Mouse (Mus musculus): ENCODE measurements around the gene Gdf11.

Gene Gdf11

DNA sequence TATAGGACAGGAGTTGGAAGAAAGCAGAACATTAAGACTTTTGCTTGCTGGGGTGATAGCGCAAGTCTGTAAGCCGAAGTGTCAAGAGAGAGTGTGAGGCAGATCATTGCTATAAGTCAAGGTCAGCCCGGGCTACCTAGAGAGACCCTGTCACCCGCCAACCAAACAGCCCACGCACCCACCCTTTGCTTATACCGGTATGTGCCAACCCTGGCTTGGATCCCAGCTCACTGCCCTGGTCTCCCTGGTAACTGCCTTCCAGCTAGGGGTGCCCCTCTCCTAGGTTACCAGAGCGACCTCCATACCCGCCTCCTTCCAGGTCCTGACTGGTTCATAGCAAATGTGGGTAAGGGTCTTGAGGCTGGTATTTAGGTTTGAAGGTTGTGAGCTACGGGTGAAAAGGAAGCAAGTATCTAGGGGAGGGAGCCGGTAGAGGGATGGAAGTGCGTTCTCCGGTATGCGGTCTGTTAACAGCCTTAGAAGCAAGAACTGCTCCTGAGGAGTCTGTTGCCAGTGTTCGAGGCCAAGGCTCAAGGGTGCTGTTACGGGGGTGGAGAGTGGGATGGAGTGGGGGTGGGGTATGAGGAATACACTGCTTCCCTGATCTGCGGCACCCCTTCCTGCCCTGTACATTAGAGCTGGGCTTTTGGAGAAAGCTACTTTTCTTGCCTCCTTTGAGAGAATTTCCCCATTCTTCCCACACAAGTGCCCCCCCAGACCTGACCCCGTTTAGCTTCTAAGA is 4.6 kb upstream of the Gdf11 start:
- no peak for DNase-seq (ENCODE audit: extremely low read depth, low read depth)

DNA sequence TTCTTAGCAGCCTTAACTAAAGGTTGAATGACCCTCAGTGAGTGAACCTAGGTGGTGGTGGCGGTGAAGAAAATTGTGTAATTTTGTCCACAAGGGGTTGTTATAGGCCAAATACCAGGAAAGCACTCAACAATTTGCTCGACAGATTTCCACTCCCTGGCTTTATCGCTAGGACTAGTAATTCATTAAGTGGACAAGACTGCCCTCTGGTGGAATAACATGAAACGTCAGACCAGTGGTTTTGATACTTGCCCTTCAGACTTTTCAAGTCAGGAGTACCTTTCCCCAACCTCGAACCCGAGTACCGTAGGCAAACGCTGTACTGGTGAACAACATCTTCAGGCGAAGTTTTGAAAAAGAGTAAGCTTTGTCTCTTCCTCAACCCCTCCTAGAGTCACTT is 3.9 kb upstream of the Gdf11 start:
- DNase-seq (ENCODE audit: extremely low read depth, low read depth), result peak; percentile 80

DNA sequence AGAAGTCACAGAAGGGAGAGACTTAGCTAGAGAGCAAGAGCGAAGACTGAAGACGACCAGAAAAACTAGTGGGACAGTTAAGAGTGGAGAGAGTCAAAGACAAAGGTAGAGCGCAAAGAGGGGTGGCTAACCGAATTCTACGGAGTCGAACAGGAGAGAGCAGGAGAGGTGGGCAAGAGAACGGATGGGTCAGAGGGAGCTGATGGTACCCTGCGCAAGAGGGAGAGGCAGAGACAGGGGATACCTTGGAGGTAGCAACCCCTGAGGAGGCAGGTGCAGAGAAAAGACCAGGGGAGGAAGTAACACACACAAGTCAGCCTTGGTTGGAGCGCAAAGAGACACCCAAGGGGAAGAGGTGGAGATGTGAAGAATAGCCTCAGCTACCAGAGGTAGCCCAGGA is 728 bp upstream of the Gdf11 start:
- DNase-seq (ENCODE audit: extremely low read depth, low read depth), result no peak

DNA sequence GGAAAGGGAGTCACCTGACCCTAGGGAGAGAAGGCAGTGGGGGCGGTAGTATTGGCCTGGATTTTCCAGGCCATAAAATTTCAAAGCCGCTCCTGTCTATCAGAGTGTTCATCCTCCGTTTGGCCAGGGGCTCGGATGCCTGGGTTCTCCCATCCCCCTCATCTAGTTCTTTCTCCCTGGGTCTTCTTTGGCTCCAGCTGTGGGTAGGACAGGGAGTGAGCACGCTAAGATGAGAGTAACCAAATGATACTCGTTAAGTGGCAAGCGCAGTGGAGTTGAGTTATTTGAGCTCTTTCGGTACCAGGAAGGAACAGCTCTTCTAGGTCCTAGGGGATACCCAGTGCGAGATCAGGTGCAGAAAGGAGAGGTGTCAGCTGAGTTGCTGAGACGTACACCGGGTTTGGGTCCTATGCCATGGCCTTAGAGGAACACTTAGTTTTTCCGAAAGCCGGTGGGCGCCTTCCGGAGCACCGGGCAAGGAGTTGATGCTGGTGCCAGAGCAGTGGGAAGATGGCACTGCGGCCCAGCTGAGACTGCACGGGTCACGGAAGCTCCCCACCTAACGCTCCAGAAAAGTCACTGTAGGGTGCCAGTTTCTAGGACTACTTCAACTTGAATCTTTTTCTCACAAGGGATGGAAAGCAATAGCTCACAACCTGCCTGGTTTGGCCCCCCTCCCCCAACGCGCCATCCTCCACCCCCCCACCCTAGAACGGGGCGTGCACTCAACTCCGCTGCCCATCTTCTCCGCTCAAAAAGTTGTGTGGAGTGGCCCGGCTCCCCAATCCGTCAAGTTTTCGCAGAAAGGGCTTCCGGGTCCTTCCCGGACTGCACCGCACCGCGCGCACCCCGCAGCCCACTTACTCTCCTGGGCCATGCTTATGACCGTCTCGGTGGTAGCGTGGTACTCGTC is 879 bp downstream of the Gdf11 start:
- no peak for DNase-seq (ENCODE audit: extremely low read depth, low read depth)

DNA sequence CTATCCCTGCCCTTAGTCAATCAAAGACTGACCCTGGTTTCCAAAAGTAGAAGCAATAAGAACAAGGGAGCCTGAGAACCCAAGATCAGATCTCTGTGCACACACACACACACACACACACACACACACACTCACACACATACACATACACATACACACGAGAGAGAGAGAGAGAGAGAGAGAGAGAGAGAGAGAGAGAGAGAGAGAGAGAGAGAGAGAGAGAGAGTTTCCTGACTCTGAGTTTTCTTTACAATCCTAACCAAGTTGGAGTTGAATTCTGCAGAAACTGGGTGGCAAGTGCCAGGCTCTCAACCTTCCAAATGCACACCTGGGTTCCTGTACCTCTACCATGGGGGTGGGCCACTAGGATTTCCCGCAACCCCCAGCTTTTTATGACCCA is 1.7 kb downstream of the Gdf11 start:
- no peak for DNase-seq (ENCODE audit: extremely low read depth, low read depth)

DNA sequence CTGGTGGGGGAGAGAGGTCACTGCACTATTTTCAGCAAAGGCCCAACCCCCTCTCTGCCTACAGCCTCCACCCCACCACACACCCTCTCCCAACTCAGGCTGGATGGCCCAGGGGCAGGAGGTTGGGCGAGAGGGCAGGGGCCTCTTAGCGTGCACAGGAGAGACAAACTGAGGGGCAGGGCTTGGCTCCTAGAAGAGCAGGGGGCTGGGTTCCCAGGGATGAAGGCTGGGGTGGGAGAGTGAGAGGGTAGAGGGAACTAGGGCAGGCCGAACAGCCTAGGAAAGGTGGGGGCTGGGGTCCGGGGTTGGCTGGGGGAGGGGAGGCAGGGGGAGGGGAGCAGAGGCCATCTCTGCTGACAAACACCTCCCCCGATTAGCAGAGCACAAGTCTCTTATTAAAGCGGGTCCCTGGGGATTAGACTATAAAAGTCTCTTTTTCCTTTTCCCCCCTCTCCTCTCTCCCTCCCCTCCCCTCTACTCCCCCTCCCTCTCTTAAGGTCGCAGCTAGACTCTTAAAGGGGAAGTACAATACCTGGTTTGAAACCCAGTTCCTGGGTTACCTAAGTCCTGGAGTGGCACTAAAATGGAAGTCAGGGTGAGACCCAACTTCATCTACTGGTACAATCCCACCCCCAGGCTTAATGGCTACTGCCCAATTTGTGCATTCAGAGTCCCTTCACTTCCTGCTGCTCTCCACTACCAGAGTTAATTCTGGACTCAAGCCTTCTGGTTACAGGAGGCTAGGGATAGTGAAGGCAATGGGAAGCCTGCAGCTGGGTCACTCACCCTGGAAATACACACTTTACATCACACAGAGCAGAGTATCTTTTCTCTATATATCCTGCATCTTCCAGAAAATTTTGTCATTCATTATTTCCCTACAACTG is 2.3 kb downstream of the Gdf11 start:
- DNase-seq (ENCODE audit: extremely low read depth, low read depth), result no peak

DNA sequence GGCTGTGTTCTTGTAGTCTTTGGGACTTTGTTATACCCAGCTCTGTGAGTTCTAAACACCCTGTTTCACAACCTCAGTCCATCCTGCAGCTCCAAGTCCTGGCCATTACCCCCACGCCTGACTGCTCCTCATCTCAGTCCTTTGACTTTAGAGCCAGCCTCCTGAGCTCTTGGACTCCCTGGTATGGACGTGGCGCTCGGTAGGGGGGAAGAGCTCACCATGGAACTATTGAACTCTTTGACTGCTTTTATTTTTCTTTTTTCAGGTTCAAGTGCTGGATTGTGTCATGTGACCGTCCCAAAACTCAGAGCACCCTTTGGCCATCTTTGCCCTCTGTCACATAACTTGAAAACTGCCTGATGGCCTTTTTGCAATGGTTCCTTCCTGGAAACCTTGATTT is 9.5 kb downstream of the Gdf11 start:
- no peak for DNase-seq (ENCODE audit: extremely low read depth, low read depth)

DNA sequence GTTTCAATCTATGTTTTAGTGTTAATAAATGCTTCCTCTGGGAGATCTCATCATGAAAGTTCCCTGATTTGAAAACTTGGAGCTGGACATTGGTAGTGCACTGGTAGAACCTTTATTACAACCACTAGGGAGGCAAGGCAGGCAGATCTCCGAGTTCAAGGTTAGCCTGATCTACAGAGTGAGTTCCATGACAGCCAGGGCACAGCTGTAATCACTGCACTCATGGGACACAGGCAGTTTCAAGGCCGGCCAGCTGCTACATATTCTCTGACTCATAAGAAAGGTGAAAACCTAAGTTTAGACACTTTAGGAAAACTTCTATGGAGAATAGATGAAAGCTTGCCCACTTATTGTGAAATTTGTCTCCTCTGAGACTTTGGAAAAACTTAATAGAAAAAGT is 12.7 kb downstream of the Gdf11 start:
- DNase-seq (ENCODE audit: extremely low read depth, low read depth), result no peak

DNA sequence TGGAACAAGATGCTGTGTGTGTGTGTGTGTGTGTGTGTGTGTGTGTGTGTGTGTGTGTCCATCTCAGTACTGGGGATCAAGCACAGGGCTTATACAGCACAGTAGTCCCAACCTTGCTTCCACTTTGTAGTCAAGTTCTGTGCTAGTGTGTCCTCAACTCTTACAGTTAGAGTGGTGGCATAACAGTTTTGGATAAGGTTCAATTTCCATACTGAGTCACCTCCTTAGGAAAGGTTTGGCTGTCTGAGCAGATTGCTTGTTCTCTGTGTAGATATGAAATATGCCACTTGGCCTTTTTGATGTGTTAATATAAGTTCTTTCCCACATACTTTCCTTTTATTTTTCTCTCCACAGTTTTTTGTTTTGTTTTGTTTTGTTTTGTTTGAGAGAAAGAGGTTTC is 13.2 kb downstream of the Gdf11 start:
- no peak for DNase-seq (ENCODE audit: extremely low read depth, low read depth)

DNA sequence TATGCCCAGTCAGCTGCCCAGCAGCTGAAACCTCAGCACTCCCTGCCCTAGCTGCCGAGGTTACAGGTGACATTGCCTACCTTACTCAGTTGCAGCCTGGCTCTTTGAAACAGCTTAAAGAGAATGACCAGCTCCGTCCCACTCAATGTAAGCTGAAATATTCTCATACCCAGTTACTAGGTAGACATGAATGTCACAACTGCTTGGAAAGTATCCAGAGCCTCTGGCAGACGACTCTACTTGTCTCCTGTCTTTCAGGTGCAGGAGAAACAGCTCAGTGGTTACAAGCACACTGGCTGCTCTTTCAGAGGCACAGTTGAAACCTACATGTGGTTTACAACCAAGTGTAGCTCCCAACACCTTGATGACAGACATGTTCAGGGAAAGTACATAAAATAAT is 21.2 kb downstream of the Gdf11 start:
- no peak for DNase-seq (ENCODE audit: extremely low read depth, low read depth)

DNA sequence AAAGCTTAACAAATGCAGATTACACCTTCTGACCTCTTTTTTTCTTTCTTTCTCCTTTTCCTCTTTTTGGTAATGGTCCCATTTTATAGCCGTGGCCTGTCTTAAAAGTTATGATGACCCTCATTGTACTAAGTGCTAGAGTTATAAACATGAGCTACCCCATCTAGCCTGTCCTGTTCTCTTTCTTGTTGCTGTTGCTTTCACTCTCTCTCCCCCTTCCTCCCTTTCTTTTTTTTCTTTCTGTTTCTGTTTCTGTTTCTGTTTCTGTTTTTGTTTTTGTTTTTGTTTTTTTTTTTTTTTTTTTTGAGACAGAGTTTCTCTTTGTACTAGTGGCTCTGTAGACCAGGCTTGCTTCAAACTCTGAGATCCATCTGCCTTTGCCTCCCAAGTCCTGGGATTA is 25.0 kb downstream of the Gdf11 start:
- no peak for DNase-seq (ENCODE audit: extremely low read depth, low read depth)

DNA sequence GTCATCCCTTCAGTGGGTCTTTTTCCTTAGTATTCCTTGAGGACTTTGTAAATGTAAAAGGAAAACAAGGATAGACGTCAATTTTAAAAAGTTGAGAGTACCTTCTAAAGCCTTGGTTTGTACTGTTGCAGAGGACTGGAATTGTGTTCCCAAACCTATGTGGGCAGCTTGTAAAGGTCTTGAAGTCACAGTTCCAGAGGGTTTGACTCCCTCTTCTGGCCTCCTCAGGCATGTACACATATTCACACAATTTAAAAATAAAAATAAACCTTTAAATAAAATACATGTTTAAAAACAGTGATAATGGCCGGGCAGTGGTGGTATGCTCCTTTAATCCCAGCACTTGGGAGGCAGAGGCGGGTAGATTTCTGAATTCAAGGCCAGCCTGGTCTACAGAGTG is 25.5 kb downstream of the Gdf11 start:
- DNase-seq (ENCODE audit: extremely low read depth, low read depth), result no peak

DNA sequence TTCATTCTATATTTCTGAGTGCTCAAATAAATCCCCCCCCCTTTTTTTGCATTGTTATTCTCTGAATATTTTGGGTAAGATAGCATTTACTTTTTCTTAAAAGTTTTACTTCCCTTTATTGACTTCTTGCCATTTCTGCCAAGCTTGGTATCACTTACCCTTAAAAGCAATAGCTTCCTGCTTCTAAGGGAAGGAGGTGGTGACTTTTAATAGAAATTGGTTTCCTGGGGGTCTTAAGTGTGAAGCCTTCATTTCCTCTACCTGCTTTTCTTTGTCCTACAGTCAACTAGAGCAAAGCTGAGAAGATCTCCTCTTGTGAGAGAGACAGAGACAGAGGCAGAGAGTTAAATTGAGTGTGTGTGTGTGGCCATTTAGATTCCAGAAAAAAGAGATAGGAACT is 30.3 kb downstream of the Gdf11 start:
- DNase-seq (ENCODE audit: extremely low read depth, low read depth), result no peak

DNA sequence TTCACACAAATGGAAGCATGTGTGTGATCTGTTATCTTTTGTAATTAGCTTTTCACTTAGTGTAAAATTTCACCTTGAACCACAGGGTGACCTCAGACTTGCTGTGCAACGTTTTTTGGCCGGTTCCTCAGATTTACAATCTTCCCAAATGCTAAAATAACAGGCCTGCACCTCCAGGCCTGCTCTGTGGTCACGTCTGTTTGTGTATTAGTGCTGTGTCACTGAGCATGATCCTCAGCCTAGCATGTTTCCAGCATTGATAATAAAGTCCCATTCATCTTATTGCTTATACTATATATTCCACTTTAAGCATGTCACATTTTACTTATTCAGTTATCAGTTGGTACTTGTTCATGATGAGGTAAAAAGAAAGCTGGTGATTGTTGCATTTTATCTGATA is 41.2 kb downstream of the Gdf11 start:
- no peak for DNase-seq (ENCODE audit: extremely low read depth, low read depth)

DNA sequence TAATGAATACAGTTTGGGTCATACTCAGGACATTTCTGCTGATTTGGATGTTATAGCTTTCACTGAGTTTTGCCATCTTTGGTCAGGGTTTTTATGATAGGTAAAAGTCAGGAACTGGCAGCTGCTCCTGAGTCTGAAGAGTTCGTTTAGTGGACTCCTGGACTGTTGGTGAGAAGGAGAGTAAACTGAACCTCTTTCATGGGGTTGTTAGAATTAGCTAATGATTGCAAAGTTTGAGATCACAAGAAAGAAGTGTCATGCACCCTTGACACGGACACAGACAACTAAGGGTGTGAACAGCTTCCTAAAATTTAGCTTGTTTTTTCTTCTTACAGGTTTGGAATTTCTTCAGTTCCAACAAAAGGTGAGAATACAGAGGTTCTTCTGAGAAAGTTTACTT is 43.1 kb downstream of the Gdf11 start:
- no peak for DNase-seq (ENCODE audit: extremely low read depth, low read depth)

DNA sequence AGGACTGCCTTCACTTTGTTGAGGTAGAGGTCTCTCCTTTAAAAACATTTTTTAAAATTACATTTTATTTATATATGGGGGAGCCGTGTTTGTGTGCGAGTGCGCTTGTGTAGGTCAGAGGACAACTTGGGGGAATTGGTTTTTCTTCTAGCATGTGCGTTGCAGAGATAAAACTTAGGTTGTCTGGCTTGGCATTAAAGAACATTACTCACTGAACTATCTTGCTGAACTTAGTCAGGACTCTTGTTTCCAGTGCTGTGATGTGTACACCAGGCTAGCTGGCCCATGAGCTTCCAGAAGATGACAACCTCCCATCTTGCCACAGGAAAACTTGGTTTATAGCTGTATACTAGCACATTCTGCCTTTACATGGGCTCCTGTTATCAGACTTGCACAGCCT is 44.9 kb downstream of the Gdf11 start:
- no peak for DNase-seq (ENCODE audit: extremely low read depth, low read depth)

DNA sequence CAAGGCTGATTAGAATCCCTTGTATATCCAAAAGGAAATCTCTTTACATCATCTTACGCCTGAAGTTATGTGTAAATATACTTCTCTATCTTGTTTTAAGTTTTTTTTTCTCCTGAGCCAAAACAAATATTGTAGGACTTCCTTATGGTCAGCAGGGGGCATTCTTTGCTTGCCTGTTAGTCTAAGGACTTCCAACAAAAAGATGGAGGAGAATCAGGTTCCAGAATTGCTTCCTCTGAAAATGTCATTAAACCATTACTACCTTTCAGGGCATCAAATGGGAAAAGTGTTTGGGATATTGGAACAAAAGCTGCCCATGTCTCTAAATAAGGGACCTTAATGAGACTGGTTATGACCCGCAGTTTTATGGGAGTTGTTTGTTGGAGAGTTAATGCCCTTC is 46.0 kb downstream of the Gdf11 start:
- DNase-seq (ENCODE audit: extremely low read depth, low read depth), result no peak

DNA sequence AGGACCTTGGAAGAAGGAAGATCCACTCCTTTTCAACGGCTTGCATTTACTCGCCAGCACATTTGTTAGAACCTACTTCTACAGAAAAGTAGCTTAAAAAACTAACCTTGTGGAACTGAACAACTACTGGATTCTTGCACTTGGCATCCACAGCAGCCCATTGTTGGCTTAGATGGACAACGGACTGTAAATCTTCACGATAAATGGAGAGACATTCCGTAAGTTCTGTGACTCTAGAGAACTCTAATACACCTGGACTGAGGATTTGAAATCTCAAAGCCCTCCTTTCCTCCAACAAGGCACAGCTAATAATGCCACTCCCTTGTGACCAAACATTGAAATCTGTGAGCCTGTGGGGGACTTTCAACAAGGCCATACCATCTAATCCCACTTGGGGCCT is 48.3 kb downstream of the Gdf11 start:
- no peak for DNase-seq (ENCODE audit: extremely low read depth, low read depth)

DNA sequence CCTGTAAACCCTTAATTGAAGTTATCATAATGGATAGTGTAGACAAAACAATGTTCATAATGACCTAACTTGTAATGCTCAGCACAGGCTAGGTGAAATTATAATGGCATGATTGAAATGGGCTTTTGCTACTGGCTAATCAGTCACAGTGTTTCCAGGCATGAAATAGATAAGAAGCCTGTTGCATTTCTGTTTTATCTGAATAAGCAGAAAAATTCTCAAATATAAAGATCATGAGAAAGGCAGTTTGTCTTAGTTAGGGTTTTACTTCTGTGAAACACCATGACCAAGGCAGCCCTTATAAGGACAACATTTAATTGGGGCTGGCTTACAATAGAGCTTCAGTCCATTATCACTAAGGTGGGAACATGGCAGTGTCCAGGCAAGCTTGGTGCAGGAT is 50.9 kb downstream of the Gdf11 start:
- DNase-seq (ENCODE audit: extremely low read depth, low read depth), result no peak

DNA sequence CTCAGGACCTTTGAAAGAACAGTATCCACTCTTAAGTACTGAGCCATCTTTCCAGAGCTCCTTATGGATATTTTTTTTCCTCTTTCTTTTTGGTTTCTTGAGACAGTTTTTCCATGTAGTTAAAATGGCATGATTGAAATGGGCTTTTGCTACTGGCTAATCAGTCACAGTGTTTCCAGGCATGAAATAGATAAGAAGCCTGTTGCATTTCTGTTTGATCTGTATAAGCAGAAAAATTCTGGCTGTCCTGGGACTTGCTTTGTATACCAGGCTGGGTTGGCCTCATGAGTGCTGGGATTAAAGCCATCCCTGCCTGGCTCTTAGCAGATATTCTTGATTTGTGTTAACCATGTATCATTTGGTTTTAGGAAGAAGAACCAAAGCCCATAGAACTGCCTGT is 52.1 kb downstream of the Gdf11 start:
- DNase-seq (ENCODE audit: extremely low read depth, low read depth), result no peak

DNA sequence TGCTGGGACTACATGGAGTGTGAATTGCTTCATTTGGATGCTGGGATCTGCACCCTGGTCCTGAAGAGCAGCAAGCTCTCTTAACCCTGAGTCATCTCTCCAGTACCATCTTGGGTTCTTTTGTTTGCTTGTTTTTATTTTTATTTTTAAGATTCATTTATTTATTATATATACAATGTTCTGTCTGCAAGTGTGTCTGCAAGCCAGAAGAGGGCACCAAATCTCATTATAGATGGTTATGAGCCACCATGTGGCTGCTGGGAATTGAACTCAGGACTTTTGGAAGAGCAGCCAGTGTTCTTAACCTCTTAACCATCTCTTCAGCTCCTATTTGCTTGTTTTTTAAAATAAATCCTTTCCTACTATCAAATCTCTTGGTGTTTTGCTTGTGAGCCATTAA is 54.1 kb downstream of the Gdf11 start:
- DNase-seq (ENCODE audit: extremely low read depth, low read depth), result no peak

Measured in MEL-GATA-1-ER (cell line).